Mouse (Mus musculus): ENCODE data around the gene Intu. TPM values are rescaled to one million over a fixed set of nuclear protein-coding genes. Genes with fewer than 3 reads are reported as not detected.

Intu gene
- polyA plus RNA-seq, 1 experiment from 2014 or later, result 4.2 TPM

DNA sequence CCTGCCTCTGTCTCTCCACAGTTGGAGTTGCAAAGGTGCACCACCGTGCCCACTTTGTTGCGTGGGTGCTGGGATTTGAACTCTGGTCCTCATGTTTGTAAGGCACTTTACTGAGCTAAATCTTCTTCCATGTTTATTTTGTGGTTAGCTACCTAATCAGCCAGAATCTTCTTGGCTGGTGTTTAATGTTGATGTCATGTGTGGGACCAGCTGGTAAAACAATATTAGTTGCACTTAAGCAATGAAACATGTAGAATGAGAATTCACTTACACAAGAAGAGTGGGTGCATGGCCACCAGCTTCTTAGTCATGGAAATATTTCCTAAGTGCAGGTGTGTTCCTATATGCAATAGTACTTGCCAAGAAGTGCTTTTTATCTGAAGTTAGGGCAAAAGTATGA lies 164.1 kb downstream of the Intu start:
- H3K27ac ChIP-seq, result no peak overlapping the region
- no peak overlapping the region for H3K4me3 ChIP-seq
- DNase-seq (ENCODE audit: low spot score), result no peak
- 0 out of 2 replicates have a peak, but pooled peaks cover 8% of the 10 kb centered on the region for H3K36me3 ChIP-seq
- H3K4me1 ChIP-seq, result peaks cover 14% of the 10 kb centered on the region
- H3K9me3 ChIP-seq, result no peaks in the 10 kb centered on the region
- 84% methylated on average over 2 of the region's 2 CpGs for WGBS
- H3K27me3 ChIP-seq (ENCODE audit: insufficient read depth, poor library complexity, severe bottlenecking), result no peaks in the 10 kb centered on the region

DNA sequence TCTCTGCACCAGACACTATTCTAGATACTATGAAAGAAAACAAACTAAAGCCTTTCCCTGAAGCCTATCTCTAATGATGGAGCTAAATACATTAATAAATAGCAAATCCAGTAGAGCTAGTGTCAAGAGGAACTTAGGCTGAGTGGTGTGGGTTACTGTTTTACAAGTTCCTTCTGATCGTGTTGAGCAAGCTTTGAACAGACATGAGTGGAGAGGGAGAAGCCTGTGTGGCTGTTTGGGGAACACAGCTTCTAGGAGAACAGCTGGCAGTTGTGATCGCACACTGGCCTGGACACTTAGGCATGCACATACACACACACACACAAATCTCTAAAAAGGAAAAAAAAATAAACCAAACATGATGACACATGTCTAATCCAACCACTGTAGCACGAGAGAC lies 167.7 kb downstream of the Intu start:
- H3K4me1 ChIP-seq, result peaks cover 7% of the 10 kb centered on the region
- no peak for DNase-seq (ENCODE audit: low spot score)
- 75% methylated on average over 3 of the region's 3 CpGs for WGBS

DNA sequence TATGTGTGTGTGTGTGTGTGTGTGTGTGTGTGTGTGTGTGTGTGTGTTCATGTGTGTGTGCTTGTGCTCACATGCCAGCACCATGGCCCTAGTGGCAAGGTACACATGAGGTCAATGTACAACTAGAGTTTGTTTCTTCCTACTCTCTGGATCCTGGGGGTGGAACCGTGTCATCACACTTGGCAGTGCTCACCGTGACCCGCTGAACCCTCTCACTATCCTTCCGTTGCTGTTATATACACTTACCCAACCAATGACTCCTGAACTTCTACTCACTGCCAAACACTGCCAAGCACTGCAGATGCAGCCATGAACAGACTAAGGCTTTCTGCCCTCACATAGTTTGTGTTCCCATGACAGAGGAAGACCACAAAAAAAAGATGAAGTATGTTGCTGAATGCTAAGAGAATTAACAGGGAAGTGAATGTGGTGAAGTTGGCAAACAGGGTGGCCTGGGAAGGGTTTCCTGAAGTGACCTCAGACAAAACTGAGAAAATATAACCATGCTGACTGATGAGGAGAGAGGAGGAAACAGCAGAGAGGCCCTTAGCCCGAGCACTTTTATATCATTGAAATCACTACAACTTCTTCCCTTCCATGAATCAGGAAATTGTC lies 173.8 kb downstream of the Intu start:
- WGBS, result 82% methylated on average over 5 of the region's 5 CpGs
- DNase-seq (ENCODE audit: low spot score), result no peak

More for the DNA sequence above, 167.7 kb downstream of the Intu start:
- H3K9me3 ChIP-seq, result no peaks in the 10 kb centered on the region
- H3K4me3 ChIP-seq, result no peak overlapping the region
- H3K36me3 ChIP-seq, result 0 out of 2 replicates have a peak, but pooled peaks cover 3% of the 10 kb centered on the region
- no peaks in the 10 kb centered on the region for H3K27me3 ChIP-seq (ENCODE audit: insufficient read depth, poor library complexity, severe bottlenecking)
- no peak overlapping the region for H3K27ac ChIP-seq

DNA sequence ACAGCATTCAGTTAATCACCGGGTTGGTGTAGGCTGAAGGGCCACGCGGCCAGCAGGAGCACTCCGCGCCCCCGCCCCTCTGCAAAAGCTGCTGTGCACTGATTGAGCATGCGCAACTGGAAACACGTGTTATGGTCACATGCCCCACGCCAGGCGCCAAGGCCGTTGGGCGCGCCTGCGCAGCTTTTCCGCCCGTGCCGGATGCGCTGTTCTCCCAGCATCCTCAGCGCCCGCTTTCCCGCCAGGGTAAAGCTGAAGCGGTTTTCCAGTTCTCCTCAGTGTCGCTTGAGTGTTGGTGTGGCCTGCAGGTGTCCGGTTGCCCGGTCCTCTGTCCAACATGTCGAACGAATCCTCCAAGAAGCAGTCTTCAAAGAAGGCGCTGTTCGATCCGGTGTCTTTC lies 177.6 kb downstream of the Intu start, which contains the start of gene Slc25a31:
Slc25a31 (plus strand) TSS at position 201 of the 400 bp plus-strand sequence.
- Histone ChIP-seq H3K4me1 (no peaks in the 10 kb centered on the region), H3K27ac (no peak within 1 kb of the TSS), H3K36me3 (no peaks in the 10 kb centered on the region), H3K4me3 (no peak within 1 kb of the TSS), H3K27me3 (ENCODE audit: insufficient read depth, poor library complexity, severe bottlenecking) (no peaks in the 10 kb centered on the region), H3K9me3 (no peaks in the 10 kb centered on the region; the same call in 1 of the 2 replicates)
- 83% methylated on average over 30 of the region's 30 CpGs for WGBS
- DNase-seq (ENCODE audit: low spot score), result no peak

More for the DNA sequence above, 173.8 kb downstream of the Intu start:
- H3K36me3 ChIP-seq, result no peaks in the 10 kb centered on the region
- no peaks in the 10 kb centered on the region; the same call in 1 of the 2 replicates for H3K9me3 ChIP-seq
- no peak overlapping the region for H3K4me3 ChIP-seq
- no peak overlapping the region for H3K27ac ChIP-seq
- H3K4me1 ChIP-seq, result no peaks in the 10 kb centered on the region
- no peaks in the 10 kb centered on the region for H3K27me3 ChIP-seq (ENCODE audit: insufficient read depth, poor library complexity, severe bottlenecking)

DNA sequence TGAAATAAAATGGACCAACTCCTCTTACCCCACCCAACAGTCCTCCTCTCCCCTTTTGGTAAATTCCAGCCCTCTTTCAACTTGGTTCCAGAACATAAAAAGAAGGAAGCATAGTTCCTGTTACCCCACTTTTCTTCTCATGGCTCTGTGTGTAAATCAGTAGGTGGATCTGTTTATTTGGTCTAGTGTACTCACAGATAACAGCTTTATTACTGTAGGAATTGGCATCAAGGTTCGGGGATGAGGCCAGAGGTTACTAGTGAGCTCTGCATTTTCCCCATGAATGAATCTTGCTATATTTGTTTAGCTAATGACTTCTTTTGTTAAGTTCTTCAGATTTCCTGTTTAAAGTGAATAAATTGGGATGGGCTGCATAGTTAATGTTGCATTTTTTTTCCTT lies 185.0 kb downstream of the Intu start:
- H3K27me3 ChIP-seq (ENCODE audit: insufficient read depth, poor library complexity, severe bottlenecking), result no peaks in the 10 kb centered on the region
- no peaks in the 10 kb centered on the region for H3K9me3 ChIP-seq
- H3K27ac ChIP-seq, result no peak overlapping the region
- no peaks in the 10 kb centered on the region for H3K4me1 ChIP-seq
- 53% methylated on average over 1 of the region's 1 CpGs for WGBS
- H3K4me3 ChIP-seq, result no peak overlapping the region
- DNase-seq (ENCODE audit: low spot score), result no peak
- no peaks in the 10 kb centered on the region for H3K36me3 ChIP-seq

DNA sequence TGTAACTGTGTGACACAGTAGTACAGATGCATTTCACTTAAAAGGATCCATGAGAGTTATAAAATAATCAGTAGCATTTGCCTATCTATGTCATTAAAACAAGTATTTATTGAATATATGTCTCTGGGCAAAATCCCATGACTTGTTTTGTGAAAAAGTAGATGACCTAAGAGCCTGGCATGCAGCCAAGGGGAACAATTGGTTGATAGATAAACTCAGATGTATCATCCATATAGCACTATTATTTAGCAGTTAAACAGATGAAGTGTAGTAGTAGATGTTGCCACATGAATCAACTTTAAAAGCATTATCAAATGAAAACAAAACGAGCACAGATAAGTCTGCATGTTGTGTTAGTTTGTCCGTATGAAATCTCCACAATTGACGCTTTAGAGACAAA lies 187.9 kb downstream of the Intu start:
- no peak for DNase-seq (ENCODE audit: low spot score)
- WGBS, result 60% methylated on average over 3 of the region's 3 CpGs
- H3K27me3 ChIP-seq (ENCODE audit: insufficient read depth, poor library complexity, severe bottlenecking), result no peaks in the 10 kb centered on the region
- no peaks in the 10 kb centered on the region for H3K4me1 ChIP-seq
- H3K36me3 ChIP-seq, result no peaks in the 10 kb centered on the region
- H3K4me3 ChIP-seq, result no peak overlapping the region
- no peak overlapping the region for H3K27ac ChIP-seq
- no peaks in the 10 kb centered on the region for H3K9me3 ChIP-seq

DNA sequence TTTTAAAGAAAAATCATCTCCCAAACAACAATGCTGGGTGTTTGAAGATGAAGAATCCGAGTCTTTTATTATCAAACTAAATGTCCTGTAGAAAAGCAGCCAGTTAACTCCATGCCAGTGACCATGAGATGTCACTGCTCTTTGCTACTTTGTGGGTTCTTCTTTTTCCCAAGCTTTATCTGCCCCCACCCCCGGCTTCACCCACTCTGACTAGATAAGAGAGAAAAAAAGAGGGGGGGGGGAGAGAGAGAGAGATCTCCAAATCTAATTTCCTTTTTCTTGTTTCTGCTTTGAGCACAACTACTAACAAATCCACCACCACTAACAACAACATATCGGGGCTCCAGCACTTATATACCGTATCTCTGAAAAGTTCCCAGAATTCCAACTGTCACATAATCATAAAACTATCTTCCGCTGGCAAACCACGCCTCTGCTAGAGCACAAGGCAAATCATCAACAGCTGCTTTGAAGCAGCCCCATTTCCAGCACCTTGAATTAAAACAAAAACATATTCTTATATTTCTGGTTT lies 207.4 kb downstream of the Intu start:
- 72% methylated on average over 6 of the region's 6 CpGs for WGBS
- H3K9me3 ChIP-seq, result no peaks in the 10 kb centered on the region

DNA sequence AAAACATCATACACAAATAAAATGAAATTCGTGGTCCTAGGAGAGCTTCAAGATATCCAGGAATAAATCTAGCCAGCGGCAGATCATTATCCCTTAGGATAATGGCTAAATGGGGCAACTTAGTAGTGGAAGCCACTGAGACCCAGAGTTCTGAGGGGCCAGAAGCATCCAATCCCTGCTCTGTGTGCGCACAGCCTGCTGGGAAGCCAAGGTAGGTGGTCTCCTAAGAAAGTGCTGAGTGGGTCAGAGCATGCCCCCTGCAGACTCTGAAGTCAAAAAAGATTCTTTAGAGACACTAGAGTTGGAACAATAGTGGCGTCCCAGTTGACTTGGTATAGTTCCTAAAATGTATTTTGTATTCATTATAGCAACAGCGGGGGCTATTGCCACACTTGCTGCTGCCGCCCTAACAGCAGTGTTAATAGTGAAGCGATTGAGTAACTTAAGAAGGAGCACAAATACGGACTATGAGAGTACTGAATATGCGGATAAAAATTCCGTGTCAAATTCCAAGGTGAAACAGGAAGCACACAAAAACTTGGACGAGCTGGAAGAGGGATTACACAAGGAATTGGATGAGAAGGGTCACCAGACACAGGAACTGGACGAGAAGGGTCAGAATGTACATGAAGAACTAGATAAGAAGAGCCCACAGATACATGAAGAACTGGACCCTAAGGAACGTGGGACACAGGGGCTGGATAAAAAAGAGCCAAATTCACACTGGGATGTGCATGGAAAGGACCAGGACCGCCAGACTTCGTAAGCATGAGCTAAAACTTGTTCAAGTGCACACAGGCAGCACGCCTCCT lies 213.1 kb downstream of the Intu start, which contains the start of gene Hspa4l:
Hspa4l (plus strand) TSS at position 472 of the 812 bp plus-strand sequence.
- WGBS, result 24% methylated on average over 16 of the region's 16 CpGs
- Histone ChIP-seq H3K27ac (peak within 1 kb of the TSS; percentile 92), H3K27me3 (ENCODE audit: insufficient read depth, poor library complexity, severe bottlenecking) (peaks cover 4% of the 10 kb centered on the region; the same call in 1 of the 2 replicates), H3K4me3 (peak within 1 kb of the TSS; percentile 88), H3K4me1 (peaks cover 13% of the 10 kb centered on the region), H3K9me3 (no peaks in the 10 kb centered on the region), H3K36me3 (no peaks in the 10 kb centered on the region)
- no peak for DNase-seq (ENCODE audit: low spot score)

More for the DNA sequence above, 207.4 kb downstream of the Intu start:
- H3K27ac ChIP-seq, result no peak overlapping the region
- no peaks in the 10 kb centered on the region for H3K36me3 ChIP-seq
- no peak overlapping the region for H3K4me3 ChIP-seq
- peaks cover 4% of the 10 kb centered on the region; the same call in 1 of the 2 replicates for H3K27me3 ChIP-seq (ENCODE audit: insufficient read depth, poor library complexity, severe bottlenecking)
- H3K4me1 ChIP-seq, result no peaks in the 10 kb centered on the region
- no peak for DNase-seq (ENCODE audit: low spot score)

DNA sequence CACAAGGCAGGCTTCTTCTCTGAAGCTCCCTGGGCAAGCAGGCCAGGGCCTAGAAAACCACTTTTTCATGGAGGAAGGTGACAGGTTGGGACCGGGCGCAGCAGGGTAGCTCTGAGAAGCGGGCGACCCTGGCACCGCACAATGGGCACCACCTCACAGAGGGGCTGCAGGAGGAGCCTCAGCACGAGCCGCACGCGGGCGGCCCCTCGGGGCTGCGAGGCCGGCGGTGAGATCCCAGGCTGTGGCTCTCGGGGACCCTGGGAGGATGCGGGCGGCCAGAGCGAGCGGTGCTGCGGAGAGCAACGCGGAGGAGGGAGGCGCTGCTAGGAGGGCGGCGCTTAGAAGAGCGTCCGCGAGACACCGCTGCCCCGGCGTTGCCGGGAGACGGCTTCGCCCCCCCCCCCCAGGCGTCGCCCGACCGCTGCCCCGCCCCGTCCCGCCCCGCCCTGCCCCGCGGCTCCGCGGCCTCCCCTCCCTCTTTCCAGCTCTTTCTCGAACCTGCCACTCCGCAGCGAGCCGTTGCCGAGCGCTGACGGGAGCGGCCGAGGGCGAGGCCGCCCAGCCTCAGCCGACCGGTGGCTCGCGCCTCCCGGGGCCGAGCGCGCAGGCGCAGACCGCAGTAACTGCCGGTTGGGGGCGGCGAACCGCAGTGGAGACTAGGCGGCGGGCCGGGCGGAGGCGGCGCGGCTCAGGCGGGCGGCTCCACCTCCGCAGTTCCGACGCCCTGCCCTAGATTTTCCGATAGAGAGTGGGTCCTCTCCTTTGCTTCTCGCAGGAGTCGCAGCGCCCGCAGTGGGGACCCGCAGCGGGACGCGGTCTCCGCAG lies 214.0 kb downstream of the Intu start:
- peak overlapping the region; percentile 92 for H3K27ac ChIP-seq
- peak overlapping the region; percentile 88 for H3K4me3 ChIP-seq
- no peaks in the 10 kb centered on the region for H3K36me3 ChIP-seq
- under 1% methylated on average over 70 of the region's 93 CpGs for WGBS
- H3K4me1 ChIP-seq, result peaks cover 13% of the 10 kb centered on the region
- no peaks in the 10 kb centered on the region for H3K9me3 ChIP-seq
- peak; percentile 93 for DNase-seq (ENCODE audit: low spot score)
- H3K27me3 ChIP-seq (ENCODE audit: insufficient read depth, poor library complexity, severe bottlenecking), result peaks cover 4% of the 10 kb centered on the region; the same call in 1 of the 2 replicates

DNA sequence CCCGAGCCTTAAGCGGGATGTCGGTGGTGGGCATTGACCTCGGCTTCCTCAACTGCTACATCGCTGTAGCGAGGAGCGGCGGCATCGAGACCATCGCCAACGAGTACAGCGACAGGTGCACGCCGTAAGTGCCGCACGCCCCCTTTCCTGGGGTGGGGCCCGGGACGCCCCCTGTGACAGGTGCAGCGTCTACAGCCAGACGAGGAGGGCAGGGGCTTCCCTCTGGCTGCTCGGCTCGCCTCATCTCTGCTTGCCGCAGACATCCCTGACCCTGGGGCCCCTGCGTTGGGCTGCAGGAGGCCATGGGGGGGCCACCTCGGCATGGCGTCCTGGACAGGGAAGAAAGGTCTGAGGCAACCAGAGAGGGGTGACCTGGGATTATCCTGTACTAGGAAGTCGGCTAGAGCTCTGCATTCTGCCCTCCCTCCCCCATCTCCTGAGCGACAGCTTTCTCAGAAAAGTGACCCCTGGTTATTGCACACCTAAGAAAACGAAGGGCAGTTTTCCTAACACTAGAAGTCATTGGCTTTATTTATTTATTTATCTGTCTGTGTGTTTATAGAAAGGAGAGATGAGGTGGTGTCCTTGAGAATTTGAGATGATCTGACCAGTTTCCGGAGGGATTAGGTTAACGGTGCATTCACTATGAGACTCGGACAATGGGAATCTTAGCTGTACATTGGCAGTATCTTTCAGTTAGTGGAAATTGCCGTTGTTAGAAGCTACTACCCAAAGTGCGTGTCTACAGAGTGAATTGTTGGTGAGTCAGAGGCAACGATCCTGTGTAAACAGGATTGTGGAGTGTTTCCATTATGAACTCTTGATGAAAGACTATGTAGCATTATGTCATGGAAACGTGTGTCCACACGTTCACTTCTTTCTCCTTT lies 214.8 kb downstream of the Intu start:
- H3K27me3 ChIP-seq (ENCODE audit: insufficient read depth, poor library complexity, severe bottlenecking), result peaks cover 4% of the 10 kb centered on the region; the same call in 1 of the 2 replicates
- peak overlapping the region; percentile 88 for H3K4me3 ChIP-seq
- H3K4me1 ChIP-seq, result peaks cover 13% of the 10 kb centered on the region
- peak; percentile 80 for DNase-seq (ENCODE audit: low spot score)
- H3K36me3 ChIP-seq, result no peaks in the 10 kb centered on the region
- H3K27ac ChIP-seq, result peak overlapping the region; percentile 92
- WGBS, result 4% methylated on average over 37 of the region's 37 CpGs
- no peaks in the 10 kb centered on the region for H3K9me3 ChIP-seq
